Mouse (Mus musculus) heart, postnatal 0 days (tissue): ENCODE measurements around the gene Notch2. TPM values are rescaled to one million over a fixed set of nuclear protein-coding genes. Genes with fewer than 3 reads are reported as not detected.

ENCODE experiments used
- ATAC-seq: fragments of 200-750 bp; cut with Nextera tagmentation; 2 replicates; pipeline ENCODE4 v1.8.0; 2017; ENCODE audit warnings: low read depth, moderate number of reproducible peaks, moderate library complexity; ENCODE audit not compliant: insufficient read depth
- DNase-seq: peaks from one replicate; pipeline ENCODE4 v3.0.0-alpha.2; 2016; ENCODE audit warnings: low spot score
- H3K27ac ChIP-seq: fragments of 300-500 bp; sonication (generic); 2 replicates; pipeline ENCODE4 v1.5.1; 2014; ENCODE audit warnings: low read depth, mild to moderate bottlenecking
- H3K27me3 ChIP-seq: fragments of 300-500 bp; sonication (generic); 2 replicates; pipeline ENCODE4 v1.6.1; 2014; ENCODE audit warnings: low read length, mixed read lengths; ENCODE audit not compliant: control insufficient read depth, insufficient read depth
- H3K36me3 ChIP-seq: fragments of 300-500 bp; sonication (generic); replicated peaks from 2 replicates; pipeline ENCODE4 v1.6.1; 2014; ENCODE audit warnings: low read length, mixed read lengths; ENCODE audit not compliant: control insufficient read depth, insufficient read depth
- H3K4me1 ChIP-seq: fragments of 300-500 bp; sonication (generic); 2 replicates; pipeline ENCODE4 v1.6.1; 2014; ENCODE audit warnings: antibody characterized with exemption; ENCODE audit not compliant: control insufficient read depth, insufficient read depth
- H3K4me2 ChIP-seq: fragments of 300-500 bp; sonication (generic); 2 replicates; pipeline ENCODE4 v1.6.1; 2014; ENCODE audit warnings: low read depth, mild to moderate bottlenecking, low read length, moderate library complexity
- H3K4me3 ChIP-seq: fragments of 300-500 bp; sonication (generic); 2 replicates; pipeline ENCODE4 v1.5.1; 2014; ENCODE audit warnings: low read depth, low read length
- H3K9ac ChIP-seq: fragments of 300-500 bp; sonication (generic); replicated peaks from 2 replicates; pipeline ENCODE4 v1.6.1; 2014; ENCODE audit warnings: low read depth, low read length, mixed read lengths
- H3K9me3 ChIP-seq: fragments of 300-500 bp; sonication (generic); replicated peaks from 2 replicates; pipeline ENCODE4 v1.6.1; 2016; ENCODE audit warnings: low read length; ENCODE audit not compliant: control insufficient read depth
- CTCF ChIP-seq: IDR thresholded peaks from 2 replicates; pipeline ENCODE4 v1.5.1; 2016; ENCODE audit warnings: antibody characterized with exemption, control low read depth, low read depth
- EP300 ChIP-seq: IDR thresholded peaks from 2 replicates; pipeline ENCODE4 v1.6.1; 2016; ENCODE audit warnings: antibody characterized with exemption, low read depth
- WGBS: fragments of 180-500 bp; shearing (Covaris S2); extraction: QIAGEN DNeasy Blood & Tissue Kit; methylation state at CpG from one replicate; pipeline ENCODE4 v1.1.7; 2014; 5-methylcytosine and 5-hydroxymethylcytosine counted together
- polyA plus RNA-seq: library from polyadenylated mRNA; unstranded; fragments of >200 nt; fragmentation: Nextera tagmentation; extraction: Ambion mirVana; gene quantifications from 2 replicates; pipeline ENCODE4 v1.2.1, GENCODE M21; 2015
- total RNA-seq: library from RNA; depleted of rRNA; stranded (reverse); fragments of >200 nt; gene quantifications from 2 replicates; pipeline ENCODE4 v1.2.3, GENCODE M21; 2014; ENCODE audit warnings: low replicate concordance

The Notch2 gene
- total and polyA plus RNA-seq, 2 experiments from 2014 or later, result 5.5 to 53.7 TPM

DNA sequence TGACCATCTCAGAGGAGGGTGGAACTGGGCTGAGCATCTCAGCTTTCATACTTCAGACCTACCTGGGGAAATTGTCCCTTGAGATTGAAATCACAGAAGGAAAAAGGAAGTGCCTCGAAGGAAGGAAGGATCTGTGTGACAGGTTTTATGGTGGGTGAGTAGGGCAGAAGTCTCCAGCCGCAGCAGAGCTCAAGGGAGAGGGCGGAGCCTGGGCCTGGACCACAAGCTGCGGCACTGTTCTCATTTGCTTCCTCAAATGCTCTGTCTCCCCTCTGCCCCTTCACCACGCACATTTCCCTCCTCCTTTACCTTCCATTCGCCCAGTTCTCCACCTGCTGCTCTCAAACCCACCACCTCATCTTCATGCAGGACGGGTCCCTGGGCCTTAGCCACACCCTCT is 42.2 kb upstream of the Notch2 start:
- H3K9ac ChIP-seq, result no peak overlapping the region
- no peaks in the 10 kb centered on the region for H3K9me3 ChIP-seq
- TF ChIP-seq CTCF (no peak), EP300 (no peak)
- H3K4me1 ChIP-seq, result no peaks in the 10 kb centered on the region
- no peak overlapping the region for H3K27ac ChIP-seq
- H3K27me3 ChIP-seq, result no peaks in the 10 kb centered on the region
- no peak overlapping the region for H3K4me2 ChIP-seq
- WGBS, result 50% methylated on average over 7 of the region's 7 CpGs
- H3K36me3 ChIP-seq, result no peaks in the 10 kb centered on the region
- no peak overlapping the region for H3K4me3 ChIP-seq
- no peak for DNase-seq
- no peak for ATAC-seq

DNA sequence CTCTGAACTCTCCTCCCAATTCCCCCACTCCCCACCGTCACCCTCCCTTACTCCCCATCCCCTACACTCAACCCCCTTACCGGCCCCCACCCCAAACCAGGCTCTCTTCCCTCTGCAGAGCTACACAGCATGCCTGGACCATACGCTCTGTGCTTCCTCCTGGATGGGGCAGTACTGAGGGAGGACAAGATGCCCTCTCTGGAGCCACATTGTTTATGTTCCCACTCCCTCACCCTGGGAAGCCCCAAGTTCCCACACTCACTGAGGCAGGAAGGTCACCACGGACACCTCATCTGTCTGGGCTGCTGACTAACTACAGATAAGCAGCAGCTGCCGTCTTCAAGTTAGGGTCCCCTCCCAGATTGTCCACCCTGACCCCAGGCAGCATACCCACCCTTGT is 41.1 kb upstream of the Notch2 start:
- ATAC-seq (no peak), DNase-seq (no peak)
- 39% methylated on average over 5 of the region's 5 CpGs for WGBS

DNA sequence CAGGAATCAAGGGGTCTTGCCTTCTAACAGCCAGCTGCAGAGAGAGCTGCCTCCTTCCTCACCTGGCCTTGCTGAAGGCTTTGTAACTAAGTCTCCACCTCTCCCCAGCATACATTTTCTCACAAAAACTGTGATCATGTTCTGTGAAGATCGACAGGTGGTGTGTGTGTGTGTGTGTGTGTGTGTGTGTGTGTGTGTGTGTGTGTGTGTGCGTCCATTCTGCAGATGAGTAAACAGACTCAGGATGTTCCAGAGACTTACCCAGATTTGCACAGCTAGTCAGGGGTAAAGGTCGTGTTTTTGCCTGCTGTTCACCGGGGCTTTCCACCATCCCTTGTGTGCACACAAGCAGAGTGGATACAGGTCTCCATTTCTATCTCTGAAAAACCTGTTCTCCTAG is 40.6 kb upstream of the Notch2 start:
- TF ChIP-seq CTCF, result no peak
- no peak overlapping the region for H3K4me2 ChIP-seq
- H3K4me1 ChIP-seq, result no peaks in the 10 kb centered on the region
- H3K27me3 ChIP-seq, result no peaks in the 10 kb centered on the region
- WGBS, result 59% methylated on average over 4 of the region's 4 CpGs
- no peak for ATAC-seq
- no peak overlapping the region for H3K27ac ChIP-seq
- no peak overlapping the region for H3K4me3 ChIP-seq
- no peaks in the 10 kb centered on the region for H3K36me3 ChIP-seq
- no peak overlapping the region for H3K9ac ChIP-seq
- no peak for DNase-seq
- H3K9me3 ChIP-seq, result no peaks in the 10 kb centered on the region

More for the DNA sequence above, 41.1 kb upstream of the Notch2 start:
- Histone ChIP-seq H3K4me1 (no peaks in the 10 kb centered on the region), H3K36me3 (no peaks in the 10 kb centered on the region), H3K4me3 (no peak overlapping the region), H3K9ac (no peak overlapping the region), H3K27me3 (no peaks in the 10 kb centered on the region), H3K9me3 (no peaks in the 10 kb centered on the region), H3K4me2 (no peak overlapping the region), H3K27ac (no peak overlapping the region)
- TF ChIP-seq CTCF (no peak), EP300 (no peak)

DNA sequence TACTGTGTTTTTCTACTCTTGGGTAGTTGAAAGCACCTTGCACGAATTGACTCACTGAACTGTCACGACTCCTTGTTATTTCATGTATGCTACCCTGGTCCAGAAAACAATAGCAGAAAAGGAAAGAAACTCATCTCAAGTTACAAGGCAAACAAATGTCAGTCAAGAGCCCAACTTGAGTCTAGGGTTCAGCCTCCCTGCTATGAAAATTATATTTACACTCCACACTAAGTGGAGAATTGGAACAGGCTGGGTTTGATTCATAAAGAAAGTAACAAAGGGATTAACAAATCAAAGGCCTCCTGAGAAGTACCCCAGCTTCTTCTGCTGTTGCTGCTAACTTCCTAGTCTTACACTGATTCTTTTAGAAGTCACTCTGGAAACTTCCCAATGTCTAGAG is 40.0 kb upstream of the Notch2 start:
- Histone ChIP-seq H3K27me3 (no peaks in the 10 kb centered on the region), H3K36me3 (no peaks in the 10 kb centered on the region), H3K4me1 (no peaks in the 10 kb centered on the region), H3K4me2 (no peak overlapping the region), H3K9ac (no peak overlapping the region), H3K4me3 (no peak overlapping the region), H3K27ac (no peak overlapping the region), H3K9me3 (no peaks in the 10 kb centered on the region)
- ATAC-seq (no peak), DNase-seq (no peak)
- 48% methylated on average over 2 of the region's 2 CpGs for WGBS
- TF ChIP-seq CTCF, result no peak
- TF ChIP-seq EP300, result no peak

DNA sequence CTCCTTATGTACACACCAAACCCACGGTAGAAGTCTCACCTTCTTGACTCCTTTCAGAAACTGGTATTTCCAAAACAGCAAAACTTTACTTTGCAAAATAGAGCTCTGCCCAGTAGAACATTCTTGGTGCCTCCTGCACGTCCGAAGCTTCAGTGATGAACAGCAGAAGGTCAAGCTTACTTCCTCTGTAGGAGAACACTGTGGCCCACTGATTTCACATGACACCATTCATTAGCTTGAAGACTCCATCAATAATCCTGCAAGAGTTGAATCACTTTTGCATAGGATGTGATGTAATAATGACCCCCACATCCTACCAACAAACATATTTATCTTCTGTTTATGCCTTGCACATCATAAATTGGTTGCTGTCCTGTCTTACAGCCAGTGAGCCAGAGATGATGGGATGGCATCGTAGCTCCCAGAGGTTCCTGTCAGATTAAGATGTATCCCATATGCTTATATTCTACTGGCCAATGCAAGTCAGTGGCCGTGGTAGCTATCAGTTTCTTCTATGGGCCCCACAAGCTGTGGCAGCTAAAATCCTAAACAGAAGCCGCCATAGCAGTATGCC is 39.0 kb upstream of the Notch2 start:
- TF ChIP-seq EP300 (no peak), CTCF (no peak)
- no peak overlapping the region for H3K4me2 ChIP-seq
- no peaks in the 10 kb centered on the region for H3K4me1 ChIP-seq
- WGBS, result 80% methylated on average over 6 of the region's 6 CpGs
- no peak overlapping the region for H3K4me3 ChIP-seq
- no peaks in the 10 kb centered on the region for H3K9me3 ChIP-seq
- H3K9ac ChIP-seq, result no peak overlapping the region
- H3K27ac ChIP-seq, result no peak overlapping the region
- ATAC-seq, result no peak
- no peak for DNase-seq
- H3K27me3 ChIP-seq, result no peaks in the 10 kb centered on the region
- H3K36me3 ChIP-seq, result no peaks in the 10 kb centered on the region

DNA sequence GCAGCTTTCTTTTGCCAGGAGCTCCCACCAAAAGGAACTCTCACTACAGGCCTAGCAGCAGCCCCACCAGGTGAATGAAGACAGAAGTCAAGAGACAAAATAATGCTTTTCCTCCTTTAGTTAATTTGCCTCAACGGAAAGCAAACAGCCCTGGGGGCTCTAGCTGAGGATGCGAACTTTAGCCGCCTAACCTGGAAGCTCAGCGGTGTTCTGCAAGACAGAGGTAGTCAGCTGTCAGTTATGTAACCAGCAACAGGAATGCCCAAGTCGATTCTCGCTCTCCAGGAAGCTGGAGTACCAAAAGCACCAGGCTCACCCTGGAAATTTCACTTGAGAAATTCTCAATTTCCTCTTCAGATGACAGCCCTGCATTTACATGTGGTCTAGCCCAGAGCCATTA is 36.6 kb upstream of the Notch2 start:
- 62% methylated on average over 6 of the region's 6 CpGs for WGBS
- DNase-seq, result no peak
- no peaks in the 10 kb centered on the region for H3K4me1 ChIP-seq

More for the DNA sequence above, 36.6 kb upstream of the Notch2 start:
- Histone ChIP-seq H3K27ac (no peak overlapping the region), H3K9me3 (no peaks in the 10 kb centered on the region), H3K4me2 (no peak overlapping the region), H3K4me3 (no peak overlapping the region), H3K36me3 (no peaks in the 10 kb centered on the region), H3K27me3 (no peaks in the 10 kb centered on the region), H3K9ac (no peak overlapping the region)
- TF ChIP-seq EP300, result no peak
- no peak for TF ChIP-seq CTCF
- no peak for ATAC-seq
